ENCODE assay signal across 19 mouse cellular contexts in the genomic region with DNA sequence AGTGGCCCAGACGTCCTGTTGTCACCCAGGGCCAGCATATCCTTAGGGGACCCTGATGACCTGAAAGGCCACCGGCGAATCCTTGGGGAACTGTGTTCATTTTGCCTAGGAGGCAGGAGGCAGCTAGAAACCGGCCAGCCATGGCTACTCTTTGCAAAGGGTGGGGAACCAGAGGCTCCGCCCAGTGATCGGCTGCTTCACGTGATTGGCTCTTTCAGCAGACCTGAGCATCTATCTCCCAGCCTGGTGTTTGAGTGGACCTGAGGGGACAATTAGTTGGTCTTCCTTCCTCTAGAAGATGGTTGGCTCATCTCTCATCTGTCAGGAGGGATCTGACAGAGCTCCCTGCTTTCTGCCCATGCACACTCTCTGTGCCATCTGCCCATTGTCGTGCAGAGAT. TPM values are rescaled to one million over a fixed set of nuclear protein-coding genes. Genes with fewer than 3 reads are reported as not detected.
DNase-seq lines count a peak whose midpoint lies in the region; ATAC-seq and TF ChIP-seq lines count a peak whose summit lies in the region.
"Had no signal": no experiment of that assay in that cellular context is flagged by ENCODE, and none has a peak within 500 bp of the region (broad histone marks: within the 10 kb centered on the region; RNA-seq: fewer than 3 reads in every experiment).

No protein-coding gene starts in this region.

- no peaks in the 10 kb centered on the region; the same call in 1 of the 2 replicates for H3K36me3 ChIP-seq in ES-E14 (ENCODE audit: control insufficient read depth, insufficient read depth, low read length, poor library complexity, severe bottlenecking)
- H3K36me3 ChIP-seq: embryonic facial prominence, embryonic 15.5 days; forebrain, embryonic 15.5 days had no signal

- DNase-seq in cerebellum, adult 9-11 months, result peak; percentile 30
- no peak for DNase-seq in cerebellum, postnatal 36 days
- no peak for DNase-seq in ES-E14 (ENCODE audit: low read depth, low spot score)
- no peak for DNase-seq in kidney, postnatal 14 days
- DNase-seq in heart, postnatal 14 days, result no peak
- DNase-seq: adrenal gland, postnatal 36 days; cerebellum, adult 11-12 months; embryo, embryonic 11 days; gastrocnemius, postnatal 36 days; heart, adult 11 months; heart, postnatal 10 days had no signal

- no peak overlapping the region for H3K27ac ChIP-seq in ES-E14 (ENCODE audit: insufficient read depth, low read depth, low read length, poor library complexity, severe bottlenecking)
- H3K27ac ChIP-seq: embryonic facial prominence, embryonic 15.5 days; forebrain, embryonic 15.5 days; hindbrain, embryonic 13.5 days; hindbrain, postnatal 0 days had no signal

- 0 out of 2 replicates have a peak, but pooled peaks have one; percentile 52 for ATAC-seq in erythroid progenitor cell, adult 5-6 weeks (replicated peaks; ENCODE audit: low FRiP score, poor library complexity, severe bottlenecking)
- ATAC-seq: activated CD4-positive, CD25-positive, alpha-beta regulatory T cell, adult 4 months; forebrain, embryonic 15.5 days; hindbrain, postnatal 0 days; intestine, embryonic 16.5 days had no signal

- H3K4me3 ChIP-seq in ES-E14 (ENCODE audit: insufficient read depth in 1 of 2, low read depth in 1 of 2, low read length in 2 of 2, poor library complexity in 1 of 2, severe bottlenecking in 1 of 2), result 0 out of 4 replicates have a peak overlapping the region, but pooled peaks of 1 of the 2 experiments have one; percentile 28
- H3K4me3 ChIP-seq: embryonic facial prominence, embryonic 15.5 days; erythroblast, embryonic 14.5 days; forebrain, embryonic 15.5 days; hindbrain, embryonic 13.5 days had no signal

- peak overlapping the region; percentile 42; the same call in 1 of the 2 replicates for H3K9ac ChIP-seq in ES-E14 (ENCODE audit: insufficient read depth, low read depth, low read length, poor library complexity, severe bottlenecking)
- H3K9ac ChIP-seq: embryonic facial prominence, embryonic 15.5 days; forebrain, embryonic 15.5 days; hindbrain, embryonic 13.5 days had no signal

- H3K9me3 ChIP-seq in ES-E14 (ENCODE audit: control insufficient read depth, insufficient read depth, low read depth, low read length), result no peaks in the 10 kb centered on the region
- H3K9me3 ChIP-seq: embryonic facial prominence, embryonic 15.5 days; forebrain, embryonic 15.5 days; hindbrain, embryonic 13.5 days had no signal

- intact Hi-C loops in heart, postnatal 14 days (cut with DNase I), result no loop called here

- in situ Hi-C loops in ES-E14 (cut with MboI; ENCODE audit: low sequenced_read_pairs in 2 of 2, unreplicated experiment in 2 of 2), result no loop called here

- 0 out of 4 replicates have a peak, but pooled peaks cover 0 to 2% of the 10 kb centered on the region in 2 experiments for H3K4me1 ChIP-seq in ES-E14 (ENCODE audit: control insufficient read depth in 2 of 2, insufficient read depth in 2 of 2, low read length in 2 of 2, poor library complexity in 1 of 2)

TF ChIP-seq in ES-E14, 5 proteins besides CTCF, POLR2A, EP300 and RAD21:
- TF ChIP-seq CHD2 (IDR thresholded peaks at IDR 0.05; ENCODE audit: low read depth, low read length) (no peak), ZNF384 (IDR thresholded peaks at IDR 0.05; ENCODE audit: low read depth, low read length) (no peak), ZC3H11A (IDR thresholded peaks at IDR 0.05; ENCODE audit: borderline replicate concordance, low read depth, low read length) (no peak), MAFK (IDR thresholded peaks at IDR 0.05; ENCODE audit: insufficient read depth, low read depth, low read length) (no peak), HCFC1 (IDR thresholded peaks at IDR 0.05; ENCODE audit: borderline replicate concordance, insufficient read depth, low read length) (no peak)

RNA-seq across cellular contexts. Expression of a gene that starts 19.2 kb away (rescaled TPM):
- 3.9 and 4.9 TPM in 2 replicates for total RNA-seq in ES-E14 (2012; rRNA removed)
- total RNA-seq in erythroid progenitor cell, adult 5-6 weeks (2015; ENCODE audit: low replicate concordance), result 127 and 158 TPM in 2 replicates
- total RNA-seq in erythroid progenitor cell, adult 5-6 weeks (2017; ENCODE audit: low replicate concordance), result 70.7 and 76.5 TPM in 2 replicates
- 10 to 100 TPM; 17.1 to 18.6 TPM for total RNA-seq in heart, postnatal 14 days (2021)
